Mouse (Mus musculus): ENCODE results near the gene Krt90. TPM values are rescaled to one million over a fixed set of nuclear protein-coding genes. Genes with fewer than 3 reads are reported as not detected.

Gene Krt90
- not detected in 2 replicates for polyA plus RNA-seq (2012; rRNA removed)

GRCm38 (mm10) chr15:101562850-101563249 lies at the start of gene Krt90:
TSS of gene Krt90 (minus strand) at chr15:101562950.

GRCm38 (mm10) chr15:101573796-101574345 lies 11.1 kb upstream of the Krt90 start, which contains the start of gene Krt75:
TSS of gene Krt75 (minus strand) at chr15:101573904.

DNA sequence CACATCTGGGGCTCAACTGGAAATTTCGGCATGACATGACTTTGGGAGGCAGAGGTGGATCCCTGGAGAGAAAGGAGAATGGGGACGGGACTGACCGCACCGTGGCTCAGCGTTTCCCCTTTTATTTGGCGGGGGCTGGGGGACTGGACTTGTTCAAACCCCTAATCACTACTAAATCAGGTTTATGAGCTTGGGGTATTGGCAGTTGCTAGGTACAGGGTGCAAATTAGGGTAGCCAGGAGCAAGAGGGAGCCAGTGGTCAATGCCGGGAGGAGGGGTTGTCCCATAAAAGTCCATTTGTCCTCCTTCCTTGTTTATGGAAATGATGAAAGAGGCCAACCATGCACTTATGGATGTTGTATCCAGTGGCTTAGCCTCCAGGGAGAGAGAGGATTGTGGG lies 12.2 kb downstream of the Krt90 start, which contains the start of gene Krt82:
Krt82 (minus strand) TSS at position 101 of the 400 bp plus-strand sequence.

DNA sequence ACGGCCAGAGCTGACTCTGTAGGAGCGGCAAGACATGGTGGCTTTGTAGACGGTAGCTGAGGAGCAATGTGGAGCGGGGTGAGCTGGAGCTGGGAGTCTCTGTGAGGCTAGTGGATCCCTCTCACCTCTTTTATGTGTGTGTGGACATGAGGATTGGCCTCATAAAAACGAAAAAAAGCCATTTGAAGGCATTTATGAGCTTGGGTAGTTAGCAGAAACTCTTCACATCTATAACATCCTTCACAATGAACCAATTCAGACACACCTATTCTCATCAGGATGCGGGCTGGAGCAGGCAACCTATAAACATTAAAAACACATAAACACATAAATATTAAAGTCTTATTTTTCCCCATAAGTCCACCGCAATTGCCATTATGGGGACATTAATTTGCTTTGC lies 30.0 kb downstream of the Krt90 start, which contains the start of gene Krt84:
Krt84 (minus strand) TSS at position 101 of the 400 bp plus-strand sequence.

GRCm38 (mm10) chr15:101517161-101517560 lies 45.6 kb downstream of the Krt90 start, which contains the start of gene Gm49425:
TSS of gene Gm49425 (minus strand) at chr15:101517261.

Other genes with a start within 250 kb of the Krt90 start
- 0.12 and 0.15 TPM in 2 replicates for gene Krt80, start 192.8 kb downstream of the Krt90 start, polyA plus RNA-seq (2012; rRNA removed)
- 0.97 and 1.1 TPM in 2 replicates for gene Krt7, start 151.9 kb downstream of the Krt90 start, polyA plus RNA-seq (2012; rRNA removed)
- not detected in 2 replicates for gene Krt87, start 124.1 kb downstream of the Krt90 start, polyA plus RNA-seq (2012; rRNA removed)
- gene Krt88, start 115.2 kb downstream of the Krt90 start, polyA plus RNA-seq (2012; rRNA removed): not detected in 2 replicates
- not detected in 2 replicates for gene Krt81, start 99.2 kb downstream of the Krt90 start, polyA plus RNA-seq (2012; rRNA removed)
- gene Krt86, start 89.5 kb downstream of the Krt90 start, polyA plus RNA-seq (2012; rRNA removed): not detected in 2 replicates
- gene Krt83, start 71.4 kb downstream of the Krt90 start, polyA plus RNA-seq (2012; rRNA removed): 0.03 TPM in 1 of 2 replicates, not detected in the other
- not detected in 2 replicates for gene Gm49425, start 45.7 kb downstream of the Krt90 start, polyA plus RNA-seq (2012; rRNA removed)
- not detected in 2 replicates for gene Krt84, start 30.1 kb downstream of the Krt90 start, polyA plus RNA-seq (2012; rRNA removed)
- not detected in 2 replicates for gene Krt82, start 12.3 kb downstream of the Krt90 start, polyA plus RNA-seq (2012; rRNA removed)
- not detected in 2 replicates for gene Krt75, start 11.0 kb upstream of the Krt90 start, polyA plus RNA-seq (2012; rRNA removed)
- not detected in 2 replicates for gene Gm5414, start 65.2 kb upstream of the Krt90 start, polyA plus RNA-seq (2012; rRNA removed)
- gene Gm5478, start 84.4 kb upstream of the Krt90 start, polyA plus RNA-seq (2012; rRNA removed): not detected in 2 replicates
- not detected in 2 replicates for gene Krt6b, start 117.3 kb upstream of the Krt90 start, polyA plus RNA-seq (2012; rRNA removed)
- 0.01 TPM in 1 of 2 replicates, not detected in the other for gene Krt6a, start 131.4 kb upstream of the Krt90 start, polyA plus RNA-seq (2012; rRNA removed)
- gene Krt5, start 149.9 kb upstream of the Krt90 start, polyA plus RNA-seq (2012; rRNA removed): 0.13 and 2.5 TPM in 2 replicates
- gene Krt71, start 180.2 kb upstream of the Krt90 start, polyA plus RNA-seq (2012; rRNA removed): not detected in 2 replicates
- gene Krt72, start 223.5 kb upstream of the Krt90 start, polyA plus RNA-seq (2012; rRNA removed): not detected in 2 replicates
- not detected in 2 replicates for gene Krt73, start 239.4 kb upstream of the Krt90 start, polyA plus RNA-seq (2012; rRNA removed)